Mouse (Mus musculus): ENCODE measurements around the gene Ext2.

- TF ChIP-seq EP300 (IDR thresholded peaks at IDR 0.05; ENCODE audit: low read depth) (no peak), CTCF (IDR thresholded peaks at IDR 0.05; ENCODE audit: low read depth) (no peak)
These were observed 45.9 kb downstream of the Ext2 start for GRCm38 (mm10) chr2:93776267-93777055.

Measured in liver, postnatal 0 days (tissue).